ENCODE assay signal across 20 mouse cellular contexts in the genomic region with DNA sequence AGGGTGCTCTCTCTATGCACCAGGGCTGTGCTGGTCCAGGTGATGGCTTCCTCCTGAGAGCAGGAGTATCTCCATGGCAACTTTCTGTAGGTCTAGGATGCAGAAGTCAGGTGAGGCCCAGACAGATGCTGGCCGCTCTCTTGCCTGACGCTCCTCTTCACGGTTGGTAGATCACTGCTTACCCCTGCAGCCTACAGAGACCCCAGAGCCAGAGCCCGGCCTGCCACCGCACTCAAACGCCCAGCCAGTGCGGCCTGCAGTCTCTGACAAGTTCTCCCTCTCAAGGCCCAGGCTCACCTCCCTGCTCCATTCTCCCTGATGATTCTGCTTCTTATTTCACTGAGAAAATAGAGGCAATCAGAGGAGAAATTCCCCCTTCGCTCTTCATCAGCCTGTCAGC. TPM values are rescaled to one million over a fixed set of nuclear protein-coding genes. Genes with fewer than 3 reads are reported as not detected.
A peak's percentile ranks its signal among the peaks of the same experiment; 100 is the strongest.
DNase-seq lines count a peak whose midpoint lies in the region; ATAC-seq lines count a peak whose summit lies in the region.
"Had no signal": no experiment of that assay in that cellular context is flagged by ENCODE, and none has a peak within 500 bp of the region (broad histone marks: within the 10 kb centered on the region; RNA-seq: fewer than 3 reads in every experiment).

No protein-coding gene starts in this region.

- peak; percentile 57; the same call in 1 of the 2 replicates for ATAC-seq in kidney, embryonic 14.5 days (ENCODE audit: low FRiP score, low TSS enrichment)
- no peak for ATAC-seq in kidney, embryonic 16.5 days (ENCODE audit: low FRiP score, low TSS enrichment)
- ATAC-seq in midbrain, embryonic 15.5 days (replicated peaks) = no peak
- ATAC-seq: forebrain, embryonic 14.5 days; forebrain, postnatal 0 days had no signal

- 55% methylated on average over 8 of the region's 8 CpGs for WGBS in kidney, embryonic 14.5 days
- WGBS in kidney, embryonic 16.5 days = 46% methylated on average over 8 of the region's 8 CpGs
- 66% methylated on average over 8 of the region's 8 CpGs for WGBS in embryonic facial prominence, embryonic 10.5 days
- WGBS in midbrain, embryonic 15.5 days = 56% methylated on average over 8 of the region's 8 CpGs

- no peak overlapping the region for H3K4me3 ChIP-seq in kidney, embryonic 14.5 days (ENCODE audit: low read length)
- no peak overlapping the region for H3K4me3 ChIP-seq in kidney, embryonic 16.5 days (ENCODE audit: low read length)
- H3K4me3 ChIP-seq in embryonic facial prominence, embryonic 10.5 days = no peak overlapping the region
- no peak overlapping the region for H3K4me3 ChIP-seq in midbrain, embryonic 15.5 days
- H3K4me3 ChIP-seq: embryonic facial prominence, embryonic 12.5 days; forebrain, embryonic 12.5 days had no signal

- H3K36me3 ChIP-seq in kidney, embryonic 14.5 days (ENCODE audit: control insufficient read depth, insufficient read depth, low read length) = no peaks in the 10 kb centered on the region
- no peaks in the 10 kb centered on the region for H3K36me3 ChIP-seq in kidney, embryonic 16.5 days (ENCODE audit: insufficient read depth, low read length)
- H3K36me3 ChIP-seq in embryonic facial prominence, embryonic 10.5 days (replicated peaks) = no peaks in the 10 kb centered on the region; the same call in 1 of the 2 replicates
- H3K36me3 ChIP-seq in midbrain, embryonic 15.5 days (replicated peaks) = no peaks in the 10 kb centered on the region
- H3K36me3 ChIP-seq: embryonic facial prominence, embryonic 12.5 days had no signal

- no peaks in the 10 kb centered on the region for H3K9me3 ChIP-seq in kidney, embryonic 14.5 days (ENCODE audit: control insufficient read depth, low read length)
- H3K9me3 ChIP-seq in kidney, embryonic 16.5 days (ENCODE audit: low read length) = no peaks in the 10 kb centered on the region
- no peaks in the 10 kb centered on the region for H3K9me3 ChIP-seq in embryonic facial prominence, embryonic 10.5 days
- no peaks in the 10 kb centered on the region for H3K9me3 ChIP-seq in midbrain, embryonic 15.5 days
- H3K9me3 ChIP-seq: embryonic facial prominence, embryonic 12.5 days; forebrain, embryonic 12.5 days had no signal

- H3K4me1 ChIP-seq in kidney, embryonic 14.5 days (ENCODE audit: control insufficient read depth, insufficient read depth, low read length) = peaks cover 4% of the 10 kb centered on the region; the same call in 1 of the 2 replicates
- peaks cover 9% of the 10 kb centered on the region; the same call in 1 of the 2 replicates for H3K4me1 ChIP-seq in kidney, embryonic 16.5 days (ENCODE audit: insufficient read depth, low read length)
- peaks cover 30% of the 10 kb centered on the region for H3K4me1 ChIP-seq in embryonic facial prominence, embryonic 10.5 days
- H3K4me1 ChIP-seq in midbrain, embryonic 15.5 days = no peaks in the 10 kb centered on the region
- H3K4me1 ChIP-seq: embryonic facial prominence, embryonic 12.5 days; forebrain, embryonic 12.5 days had no signal

- no peak overlapping the region for H3K27ac ChIP-seq in kidney, embryonic 14.5 days (ENCODE audit: low read depth, low read length)
- H3K27ac ChIP-seq in kidney, embryonic 16.5 days (ENCODE audit: low read length) = peak overlapping the region; percentile 65; the same call in 1 of the 2 replicates
- H3K27ac ChIP-seq in embryonic facial prominence, embryonic 10.5 days (replicated peaks) = peak overlapping the region; percentile 19; the same call in 1 of the 2 replicates
- no peak overlapping the region for H3K27ac ChIP-seq in midbrain, embryonic 15.5 days
- H3K27ac ChIP-seq: embryonic facial prominence, embryonic 12.5 days; forebrain, embryonic 12.5 days had no signal

- H3K27me3 ChIP-seq in kidney, embryonic 14.5 days (ENCODE audit: control insufficient read depth, insufficient read depth, low read length) = no peaks in the 10 kb centered on the region
- no peaks in the 10 kb centered on the region for H3K27me3 ChIP-seq in kidney, embryonic 16.5 days (ENCODE audit: insufficient read depth, low read length)
- peaks cover 21% of the 10 kb centered on the region for H3K27me3 ChIP-seq in embryonic facial prominence, embryonic 10.5 days (replicated peaks; ENCODE audit: low read depth, poor library complexity, severe bottlenecking)
- peaks cover 69% of the 10 kb centered on the region for H3K27me3 ChIP-seq in midbrain, embryonic 15.5 days (replicated peaks)
- H3K27me3 ChIP-seq: embryonic facial prominence, embryonic 12.5 days had no signal

- no peak overlapping the region for H3K9ac ChIP-seq in kidney, embryonic 14.5 days (ENCODE audit: low read depth, low read length)
- H3K9ac ChIP-seq in kidney, embryonic 16.5 days (replicated peaks; ENCODE audit: low read length) = 0 out of 2 replicates have a peak overlapping the region, but pooled peaks have one; percentile 34
- no peak overlapping the region for H3K9ac ChIP-seq in midbrain, embryonic 15.5 days
- H3K9ac ChIP-seq: embryonic facial prominence, embryonic 12.5 days; forebrain, embryonic 12.5 days; forebrain, postnatal 0 days had no signal

- no peak for DNase-seq in kidney, adult 9 months
- no peak for DNase-seq in kidney, postnatal 14 days
- DNase-seq in embryonic facial prominence, embryonic 10.5 days (ENCODE audit: low spot score) = no peak
- DNase-seq: adrenal gland, adult 2 months; adrenal gland, postnatal 10 days; adrenal gland, postnatal 25 days; cerebellum, adult 11 months; cerebellum, adult 18-20 months; cerebellum, adult 8-10 months; cerebellum, adult 9-11 months; cerebellum, postnatal 14 days; cerebellum, postnatal 36 days; embryo, embryonic 11 days; forebrain, postnatal 0 days had no signal

- no peak overlapping the region for H3K4me2 ChIP-seq in kidney, embryonic 14.5 days (replicated peaks; ENCODE audit: low read depth, low read length)
- no peak overlapping the region for H3K4me2 ChIP-seq in kidney, embryonic 16.5 days (replicated peaks; ENCODE audit: low read depth, low read length)
- H3K4me2 ChIP-seq in midbrain, embryonic 15.5 days = no peak overlapping the region
- H3K4me2 ChIP-seq: embryonic facial prominence, embryonic 12.5 days; forebrain, embryonic 12.5 days had no signal

RNA-seq across cellular contexts. Expression of a gene that starts 31.7 kb away (rescaled TPM):
- polyA plus RNA-seq in kidney, embryonic 14.5 days (2014; fragmentation: Nextera tagmentation; extraction: Ambion mirVana) = 0.03 and 0.27 TPM in 2 replicates
- polyA plus RNA-seq in kidney, embryonic 16.5 days (2015; fragmentation: Nextera tagmentation; extraction: Ambion mirVana) = 0.13 and 0.25 TPM in 2 replicates
- 1.2 and 1.5 TPM in 2 replicates for polyA plus RNA-seq in embryonic facial prominence, embryonic 10.5 days (2016; fragmentation: Nextera tagmentation; extraction: Ambion mirVana)
- 0.27 and 0.40 TPM in 2 replicates for polyA plus RNA-seq in midbrain, embryonic 15.5 days (2015; fragmentation: Nextera tagmentation; extraction: Ambion mirVana)

Comparison
In these comparisons a context has a peak if more than half of its experiments do, and no peak if none do; other contexts are left out.
1. H3K27ac ChIP-seq: peak in kidney, embryonic 16.5 days (single experiment) and embryonic facial prominence, embryonic 10.5 days (single experiment); none in kidney, embryonic 14.5 days (single experiment) and midbrain, embryonic 15.5 days (single experiment).